Mouse (Mus musculus): ENCODE data around the gene Zfp512.
"Not testable (repeated sequence)": the region's sequence is repeated elsewhere in the genome, so short reads cannot be mapped to it uniquely, and the experiment has no call there.

The Zfp512 gene

DNA sequence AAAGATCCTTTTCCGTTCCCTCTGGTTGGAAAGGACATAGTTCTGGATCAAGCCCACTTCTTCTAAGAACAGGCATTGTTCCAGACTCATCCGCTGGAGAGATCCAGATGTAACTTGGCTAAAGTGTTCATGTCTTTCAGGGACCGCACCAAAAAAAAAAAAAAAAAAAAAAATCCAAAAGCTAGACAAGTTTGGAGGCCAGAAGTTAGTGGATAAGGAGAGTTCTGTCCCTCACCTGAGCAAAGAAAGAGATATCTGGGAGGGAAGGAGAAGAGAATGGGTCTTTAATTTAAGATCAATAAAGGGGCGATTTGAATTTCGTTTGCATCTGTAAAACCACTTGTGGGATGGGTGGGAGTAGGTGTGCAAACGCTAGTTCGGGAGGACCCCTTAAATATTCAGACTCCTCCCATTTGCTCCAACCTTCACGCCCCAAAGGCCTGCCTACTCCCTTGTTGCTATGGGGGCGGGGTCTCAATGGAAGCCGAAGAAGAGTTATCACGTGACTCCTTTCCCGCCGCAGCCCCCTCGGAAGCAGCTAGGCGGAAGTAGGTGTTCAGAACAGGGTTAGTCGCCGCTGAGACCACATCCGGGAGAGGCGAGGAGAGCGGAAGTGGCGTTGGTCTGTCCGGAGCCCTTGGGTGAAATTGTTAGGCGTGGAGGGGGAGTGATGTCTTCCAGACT, at the start of gene Zfp512:
Zfp512 (plus strand) TSS at position 554 of the 684 bp plus-strand sequence.
- DNase-seq: peak; percentile 95 to 97

DNA sequence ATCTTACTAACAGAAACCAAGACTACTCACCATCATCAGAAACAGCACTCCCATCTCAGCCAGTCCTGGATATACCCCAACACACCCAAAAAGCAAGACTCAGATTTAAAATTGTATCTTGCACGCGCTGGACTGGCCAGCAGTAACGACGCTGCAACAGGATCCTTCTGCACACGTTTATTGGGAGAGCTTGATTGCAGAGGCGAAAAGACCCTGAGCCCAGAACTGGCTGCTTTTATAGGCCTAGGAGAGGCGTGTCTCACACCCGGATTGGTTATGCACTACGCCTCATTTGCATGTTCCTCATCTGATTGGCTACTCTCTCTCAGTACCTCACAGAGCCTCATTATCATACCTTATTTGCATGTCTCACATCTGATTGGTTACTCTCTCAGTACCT, 17.5 kb upstream of the Zfp512 start:
- not testable (repeated sequence) for DNase-seq

DNA sequence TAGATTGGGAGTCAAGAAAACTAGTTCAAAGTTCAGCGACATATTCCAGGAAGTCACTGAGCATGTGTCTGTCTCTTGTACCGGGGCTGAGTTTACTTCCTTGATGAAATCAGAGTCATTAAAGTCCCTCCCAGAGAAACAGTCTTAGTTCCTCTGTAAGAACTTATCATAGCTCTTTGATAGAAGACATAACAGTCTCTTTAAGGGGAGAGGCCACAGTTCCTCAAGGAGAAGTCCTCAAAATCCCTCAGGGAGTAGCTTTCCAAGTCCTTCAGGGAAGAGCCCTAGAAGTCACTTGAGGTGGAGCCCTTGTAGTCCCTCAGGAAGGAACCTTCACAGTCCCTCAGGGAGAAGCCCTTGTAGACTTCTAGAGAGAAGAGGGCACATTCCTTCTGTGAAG, 895 bp upstream of the Zfp512 start:
- DNase-seq: peak in 1 of 2 experiments; percentile 29

DNA sequence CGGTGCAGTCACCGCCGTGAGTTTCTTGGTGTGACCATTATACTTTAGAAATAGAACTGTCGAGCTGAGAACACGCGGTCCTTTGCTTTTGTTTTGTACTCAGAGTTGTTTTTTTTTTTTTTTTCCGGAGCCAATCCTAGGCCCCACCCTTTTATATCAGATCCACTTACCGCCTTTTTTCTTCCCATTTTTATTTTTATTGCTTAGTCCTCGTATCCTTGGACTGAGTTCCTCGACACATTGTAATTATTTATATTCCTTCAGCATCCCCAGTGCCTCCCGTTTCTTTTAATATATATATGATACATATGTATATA, 289 bp downstream of the Zfp512 start:
- DNase-seq: no peak

DNA sequence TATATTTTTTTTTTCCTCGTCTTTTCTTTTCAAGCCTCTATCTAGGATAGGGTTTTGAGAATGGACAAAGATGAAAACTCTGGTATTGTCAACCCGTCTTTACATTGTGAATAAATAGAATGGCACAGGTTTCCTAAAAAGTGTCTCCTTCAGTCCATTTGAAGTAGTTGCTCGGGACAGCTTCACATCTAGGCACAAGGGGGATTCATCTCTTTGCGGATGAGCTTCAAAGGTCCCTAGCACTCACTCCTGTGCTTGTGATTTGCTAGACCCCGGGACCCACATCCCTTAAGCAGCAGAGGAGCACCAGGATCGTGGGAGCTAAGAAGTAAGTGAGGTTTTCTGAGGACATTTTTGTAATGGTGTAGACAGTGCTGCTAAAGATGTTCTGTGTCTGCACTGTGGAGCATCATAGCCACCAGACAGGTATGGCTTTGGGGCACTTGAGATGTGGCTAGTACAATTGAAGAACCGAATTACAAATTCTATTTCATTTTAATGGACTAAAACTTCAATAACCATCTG, 717 bp downstream of the Zfp512 start:
- DNase-seq: no peak

DNA sequence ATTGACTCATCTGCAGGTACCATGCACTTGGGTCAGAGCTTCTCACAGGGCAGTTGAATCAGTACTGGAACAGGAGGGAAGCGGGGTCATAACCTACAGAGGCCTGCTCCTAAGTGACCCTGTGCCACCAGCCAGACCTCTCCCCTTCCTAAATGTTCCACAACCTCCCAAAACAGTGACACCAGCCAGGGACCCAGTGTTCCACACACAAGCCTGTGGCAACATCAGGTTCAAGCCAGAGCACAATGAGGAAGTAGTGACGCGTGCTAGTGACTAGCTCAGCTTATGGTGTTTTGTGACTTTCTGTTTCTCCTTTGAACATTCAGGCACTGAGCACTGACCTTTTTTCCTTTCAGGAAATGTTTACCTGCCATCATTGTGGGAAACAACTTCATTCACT, 15.6 kb downstream of the Zfp512 start:
- peak in 1 of 2 experiments; percentile 13 for DNase-seq

DNA sequence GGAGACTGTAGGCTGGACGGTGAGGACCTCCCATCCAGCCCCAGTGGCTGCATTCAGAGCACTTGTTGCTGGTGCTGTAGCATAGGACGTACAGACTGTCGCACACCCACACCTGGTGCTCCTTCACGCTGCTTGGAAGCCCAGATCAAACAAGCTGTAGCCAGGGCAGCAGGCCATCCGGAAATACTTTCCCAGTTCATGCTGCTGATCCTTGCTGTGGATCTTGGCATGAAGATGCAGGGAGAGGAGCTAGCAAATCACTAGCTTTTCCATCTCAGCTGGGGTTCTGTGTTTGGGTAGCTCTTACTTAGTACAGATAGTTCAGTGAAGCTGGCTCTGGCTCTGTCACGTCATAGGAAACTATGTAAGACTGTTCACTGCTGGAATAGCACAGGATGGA, 17.5 kb downstream of the Zfp512 start:
- no peak for DNase-seq

DNA sequence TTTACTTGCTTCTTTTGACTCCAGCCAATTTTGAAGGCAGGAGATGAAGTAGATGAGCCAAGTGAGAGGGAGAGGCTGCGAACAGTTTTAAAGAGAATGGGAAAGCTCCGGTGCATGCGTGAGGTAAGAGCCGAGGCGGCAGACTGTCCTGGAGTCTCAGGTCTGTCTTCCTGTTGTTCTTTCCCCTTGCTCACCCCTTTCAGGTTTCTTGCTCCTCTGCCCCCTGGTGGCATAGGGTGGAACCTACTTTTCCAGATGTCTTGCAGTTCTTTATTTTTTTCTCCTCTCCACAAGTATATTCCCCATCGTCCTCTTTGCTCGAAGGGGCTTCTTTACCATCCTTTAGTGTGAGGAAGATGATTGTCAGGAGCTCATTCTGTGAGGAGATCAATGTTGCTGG, 18.1 kb downstream of the Zfp512 start:
- peak; percentile 32 to 69 for DNase-seq

DNA sequence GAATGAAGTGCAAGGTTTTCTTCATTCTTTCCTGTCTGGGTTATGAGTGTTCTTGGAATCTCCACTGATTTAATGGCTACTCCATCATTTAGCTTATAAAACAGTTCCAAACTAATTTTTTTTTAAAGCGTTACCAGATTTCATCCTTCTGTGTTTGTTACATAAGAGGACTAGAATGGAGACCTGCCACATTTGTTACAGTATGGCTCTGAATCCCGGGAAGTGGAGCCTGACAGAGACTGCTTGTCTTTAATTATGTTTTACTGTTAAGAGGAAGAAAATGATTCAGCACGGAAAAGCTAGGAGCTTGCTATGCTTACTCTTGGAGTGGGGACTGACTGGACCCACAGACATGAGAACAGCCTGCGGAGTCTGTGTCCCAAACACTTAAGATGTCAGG, 28.3 kb downstream of the Zfp512 start:
- DNase-seq: no peak

DNA sequence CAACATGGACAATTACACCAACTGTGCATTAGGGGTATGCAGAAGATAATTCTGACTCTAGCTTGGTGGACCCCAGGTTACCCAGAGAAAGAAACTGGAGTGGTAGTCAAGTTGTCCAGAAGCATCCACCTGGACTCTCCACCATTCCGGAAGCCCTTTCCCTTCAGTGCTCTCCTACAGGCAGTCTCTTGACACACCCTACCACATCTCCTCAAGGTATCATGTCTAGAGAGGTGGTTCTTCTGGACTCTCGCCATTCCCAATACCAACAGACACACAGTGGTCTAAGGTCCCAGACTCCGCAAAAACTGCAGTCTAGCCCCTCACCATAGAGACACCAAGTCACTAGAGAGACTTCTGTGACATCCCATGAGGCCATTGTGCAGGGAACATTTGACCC, 33.2 kb downstream of the Zfp512 start, which contains the start of gene 4930548H24Rik:
4930548H24Rik (plus strand) TSS at position 301 of the 400 bp plus-strand sequence.
- DNase-seq: no peak

DNA sequence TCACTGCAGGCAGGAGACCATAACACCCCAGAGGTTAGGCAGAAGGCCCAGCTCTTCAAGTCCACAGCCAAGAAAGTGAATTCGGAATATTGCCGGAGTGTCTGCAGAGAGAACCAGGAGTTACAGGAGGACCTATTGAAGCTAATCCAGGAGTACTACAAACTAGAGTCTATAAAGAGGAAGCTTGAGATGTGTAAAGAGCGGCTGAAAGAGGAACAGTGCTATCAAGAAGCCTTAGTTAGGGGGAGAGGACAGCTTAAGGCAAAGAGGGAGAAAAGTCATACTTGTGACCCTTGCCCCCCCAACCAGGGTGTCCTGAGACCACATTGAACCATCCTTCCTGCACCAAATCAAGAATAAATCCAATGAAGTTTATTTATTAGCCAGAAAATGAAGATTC, 35.7 kb downstream of the Zfp512 start:
- DNase-seq: no peak

DNA sequence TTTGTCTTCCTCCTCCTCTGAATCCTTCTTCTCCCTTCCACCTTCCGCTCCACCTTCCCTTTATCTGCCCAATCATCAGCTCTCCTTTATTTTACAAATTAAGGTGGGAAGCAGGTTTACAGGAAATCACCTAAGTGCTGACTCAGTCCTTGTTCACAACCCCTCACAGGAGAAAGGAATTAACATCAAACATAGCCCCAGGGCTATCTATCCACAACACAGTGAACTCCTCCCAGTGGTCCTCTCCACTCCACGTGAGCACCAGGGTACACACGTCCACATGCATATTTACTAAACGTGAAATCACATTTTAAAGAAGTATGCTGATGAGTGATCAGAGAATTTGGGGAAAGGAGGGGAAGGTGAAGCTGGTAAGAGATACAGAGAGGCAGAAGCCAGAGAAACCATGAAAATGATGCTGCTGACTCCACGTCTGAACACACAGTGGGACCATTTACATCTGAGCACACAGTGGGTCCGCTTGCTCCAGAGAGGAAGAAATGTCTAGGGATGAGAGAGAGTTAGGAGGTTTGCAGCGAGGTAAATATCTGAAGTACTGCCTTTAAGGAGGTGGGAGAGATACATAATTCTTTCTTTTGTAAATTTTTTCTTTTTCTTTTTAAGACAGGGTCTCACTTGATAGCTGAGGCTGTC, 37.0 kb downstream of the Zfp512 start:
- DNase-seq: no peak

DNA sequence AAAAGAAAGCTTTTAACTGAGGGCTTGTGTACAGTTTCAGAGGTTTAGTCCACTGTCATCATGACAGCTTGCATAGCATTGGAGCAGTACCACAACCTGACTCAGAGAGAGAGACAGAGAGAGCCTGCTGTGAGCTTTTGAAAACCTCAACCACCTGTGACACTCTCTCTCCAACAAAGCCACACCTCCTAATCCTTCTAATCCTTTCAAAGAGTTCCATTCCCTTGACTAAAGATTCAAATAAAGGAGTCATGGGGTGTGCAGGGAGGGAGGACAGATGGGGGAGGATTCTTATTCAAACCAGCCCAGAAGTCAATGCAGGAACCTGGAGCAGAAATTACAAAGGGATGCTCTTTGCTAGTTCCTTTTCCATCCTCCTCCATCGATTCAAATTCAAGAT, 39.8 kb downstream of the Zfp512 start:
- no peak for DNase-seq

DNA sequence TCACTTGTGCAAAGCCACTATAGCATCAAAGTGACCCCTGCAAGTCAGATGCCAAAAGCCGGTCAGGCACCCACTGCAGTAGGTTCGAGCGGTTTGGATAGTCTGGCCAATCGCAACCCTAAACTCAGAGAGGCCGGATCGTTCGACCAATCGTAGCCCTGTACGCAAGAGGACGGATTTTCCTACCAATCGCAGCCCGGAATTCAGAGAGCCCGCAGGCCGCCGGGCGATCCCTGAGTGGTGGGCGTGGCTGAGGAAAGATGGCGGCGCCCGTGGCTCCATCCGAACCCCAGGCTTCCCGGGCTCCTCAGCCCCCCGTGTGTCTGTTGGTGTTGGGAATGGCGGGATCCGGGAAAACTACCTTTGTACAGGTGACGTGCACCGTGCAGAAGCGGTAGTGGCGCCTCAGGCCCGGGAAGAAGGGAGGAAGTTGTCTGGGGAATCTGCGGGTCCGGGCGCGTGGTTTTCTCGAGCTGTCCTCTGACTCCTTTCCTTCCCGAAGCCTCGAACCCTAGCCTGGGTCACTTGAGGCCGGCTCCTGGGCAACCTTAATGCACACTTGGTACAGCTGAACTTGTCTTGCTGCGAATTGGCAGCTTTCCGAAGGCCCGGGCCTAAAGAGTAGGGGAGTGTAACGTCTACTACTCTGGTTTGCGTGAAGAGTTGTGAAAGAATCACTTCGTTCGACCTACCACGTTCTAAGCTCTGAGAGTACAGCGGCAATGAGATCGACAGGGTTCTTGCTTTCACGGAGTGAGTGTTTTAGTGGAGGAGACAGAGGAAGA, 42.5 kb downstream of the Zfp512 start, which contains the start of gene Gpn1:
Gpn1 (plus strand) TSS at position 229 of the 785 bp plus-strand sequence.
- DNase-seq: peak; percentile 92

DNA sequence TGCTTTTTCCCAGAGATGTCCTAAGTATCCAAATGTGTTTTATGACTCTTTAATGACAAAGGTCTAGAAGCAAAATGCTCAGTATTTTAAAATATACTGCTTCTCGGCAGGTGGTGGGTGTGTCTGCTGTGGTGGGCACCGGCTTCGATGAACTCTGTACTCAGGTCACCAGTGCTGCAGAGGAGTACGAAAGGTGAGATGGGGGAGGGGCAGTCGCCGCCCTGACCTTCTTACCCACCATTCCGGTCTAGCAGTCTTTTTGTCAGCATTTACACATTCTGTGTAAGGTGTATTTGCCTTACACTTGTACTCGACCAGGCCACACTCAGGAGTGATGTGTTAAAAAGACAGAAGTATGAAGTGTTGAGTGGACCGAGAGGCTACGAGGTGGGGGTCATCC, 52.6 kb downstream of the Zfp512 start:
- DNase-seq: no peak

DNA sequence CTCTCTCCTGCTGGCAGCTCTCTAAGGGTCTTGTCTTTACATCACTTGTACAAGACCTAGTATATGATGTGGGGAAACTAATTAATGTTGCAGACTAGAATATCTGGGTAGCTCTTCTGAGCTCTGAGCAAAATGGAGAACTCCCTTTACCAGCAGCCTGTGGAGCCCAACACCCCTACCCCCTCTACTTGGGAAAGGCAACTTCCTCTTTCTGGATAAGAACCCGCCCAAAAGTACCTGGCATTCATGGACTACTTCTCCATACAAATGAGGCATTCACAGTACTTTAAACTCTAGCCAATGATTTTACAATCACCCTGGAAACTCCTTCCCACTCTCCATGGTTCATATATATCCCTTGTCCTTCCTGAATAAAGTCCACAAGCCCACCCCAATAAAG, 60.2 kb downstream of the Zfp512 start:
- peak in 1 of 2 experiments; percentile 9 for DNase-seq

DNA sequence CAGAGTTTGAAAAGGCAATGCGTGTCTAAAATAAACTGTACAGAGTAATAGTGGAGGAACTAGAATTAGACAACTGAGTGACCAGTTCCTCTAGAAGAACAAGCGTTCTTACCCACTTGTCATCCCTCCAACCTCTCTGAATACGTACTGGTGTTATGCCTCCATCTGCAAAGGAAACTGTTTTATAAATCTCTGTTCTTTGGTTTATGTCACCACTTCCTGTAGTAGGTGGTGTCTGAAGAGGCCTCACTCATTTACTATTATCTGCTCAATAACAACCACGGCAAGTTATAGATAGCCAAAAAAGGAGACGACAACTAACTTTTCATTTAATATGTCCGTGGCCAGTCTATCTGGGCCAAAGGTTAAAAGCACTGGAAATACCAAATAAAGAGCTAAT, 68.3 kb downstream of the Zfp512 start:
- DNase-seq: no peak

DNA sequence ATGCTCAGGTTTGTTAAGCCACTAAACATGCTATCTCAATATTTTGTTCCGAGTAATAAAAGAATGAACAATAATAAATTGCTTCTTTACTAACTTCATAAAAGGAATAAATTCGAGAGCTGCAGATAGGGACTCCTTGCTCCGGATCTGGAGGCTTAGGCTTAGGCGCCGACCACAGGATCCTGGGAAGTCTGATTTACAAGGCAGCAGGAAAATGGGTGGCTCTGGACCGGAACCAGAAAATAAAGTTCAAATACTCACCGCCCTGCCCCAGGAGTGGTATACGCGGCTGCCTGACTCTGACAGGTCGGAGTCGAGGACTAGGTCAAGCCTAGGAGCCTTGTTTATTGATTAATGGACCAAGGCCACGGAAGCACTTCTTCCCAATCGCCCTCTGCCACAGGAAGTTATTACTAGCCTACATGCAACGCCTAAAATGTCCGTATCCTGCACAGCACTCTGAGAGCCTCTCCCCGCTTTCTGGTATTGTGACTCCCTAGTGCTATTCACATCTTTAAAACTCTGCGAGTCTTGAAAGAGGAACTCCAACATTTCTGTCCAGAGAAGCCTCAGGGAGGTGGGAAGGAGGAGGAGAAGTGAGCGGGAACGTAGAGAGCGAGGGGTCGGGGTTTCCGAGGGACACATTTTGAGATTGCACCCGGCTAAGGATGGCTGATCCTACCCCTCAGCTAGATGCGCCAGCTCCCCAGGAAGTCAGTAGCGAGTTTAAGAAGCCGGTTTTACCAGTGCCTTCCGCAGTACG, 74.3 kb downstream of the Zfp512 start, which contains the start of gene Slc4a1ap:
Slc4a1ap (plus strand) TSS at position 642 of the 763 bp plus-strand sequence.
- DNase-seq: peak; percentile 83 to 88

DNA sequence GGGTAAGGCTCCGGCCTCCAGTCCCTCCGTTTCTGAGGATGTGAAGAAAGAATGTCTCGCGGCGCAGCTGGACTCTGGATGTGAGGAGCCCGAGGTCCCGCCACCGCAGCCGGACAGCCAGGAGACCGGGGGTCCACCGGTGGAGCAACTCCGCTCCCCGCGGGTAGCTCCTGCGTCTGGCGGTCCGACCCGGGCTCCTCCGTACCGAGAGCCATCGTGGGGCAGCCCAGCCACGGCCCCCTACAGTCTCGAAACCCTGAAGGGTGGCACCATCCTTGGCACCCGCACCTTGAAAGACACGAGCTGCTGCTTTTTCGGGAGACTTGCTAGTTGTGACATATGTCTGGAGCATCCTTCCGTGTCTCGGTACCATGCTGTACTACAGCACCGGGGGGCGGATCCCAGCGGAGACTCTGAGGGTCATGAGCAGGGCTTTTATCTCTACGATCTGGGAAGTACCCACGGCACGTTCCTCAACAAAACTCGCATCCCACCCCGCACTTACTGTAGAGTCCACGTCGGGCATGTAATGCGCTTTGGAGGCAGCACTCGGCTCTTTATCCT, 75.0 kb downstream of the Zfp512 start:
- no peak for DNase-seq

DNA sequence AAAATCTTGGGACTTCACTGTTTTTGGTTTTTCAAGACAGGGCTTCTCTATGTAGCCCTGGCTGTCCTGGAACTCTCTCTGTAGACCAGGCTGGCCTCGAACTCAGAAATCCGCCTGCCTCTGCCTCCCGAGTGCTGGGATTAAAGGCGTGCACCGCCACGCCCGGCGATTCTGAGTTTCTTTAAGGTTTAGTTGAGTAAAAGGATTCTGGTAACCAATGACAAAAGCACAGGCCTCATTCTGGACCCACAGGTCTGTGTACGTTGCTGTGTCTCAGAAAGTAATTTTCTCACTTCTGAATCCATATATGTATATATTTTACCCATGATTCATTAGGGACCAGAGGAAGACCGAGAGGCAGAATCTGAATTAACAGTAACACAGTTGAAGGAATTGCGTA, 75.5 kb downstream of the Zfp512 start, which contains the start of gene Supt7l:
Supt7l (minus strand) TSS at position 101 of the 400 bp plus-strand sequence.
- not testable (repeated sequence) for DNase-seq

DNA sequence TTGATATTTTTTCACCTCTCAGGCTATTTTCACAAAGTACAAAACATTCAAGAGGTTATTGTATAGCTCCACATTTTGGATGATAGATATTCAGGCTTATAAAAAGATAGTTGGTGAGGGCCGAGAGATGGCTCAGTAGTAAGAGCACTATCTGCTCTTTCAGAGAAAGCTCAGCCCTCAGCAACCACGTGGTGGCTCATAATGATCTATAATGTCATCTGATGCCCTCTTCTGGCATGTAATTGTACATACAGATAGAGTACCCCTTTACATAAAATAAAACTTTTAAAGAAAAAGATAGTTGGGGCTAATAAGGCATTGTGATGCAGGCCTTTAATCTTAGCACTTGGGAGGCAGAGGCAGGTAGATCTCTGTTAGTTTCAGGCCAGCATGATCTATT, 76.3 kb downstream of the Zfp512 start:
- no peak for DNase-seq

Measured in lung, postnatal 4 days (tissue).